Mouse (Mus musculus) megakaryocyte, embryonic 14.5 days (primary cell): ENCODE results near the gene Prr23a2.

Experiments used
- FLI1 ChIP-seq: IDR thresholded peaks from 2 replicates; pipeline ENCODE4 v1.6.1; 2012; ENCODE audit warnings: low read length, inconsistent platforms, mixed read lengths
- GATA1 ChIP-seq: IDR thresholded peaks from 3 replicates; pipeline ENCODE4 v1.6.1; 2012; ENCODE audit warnings: mixed read lengths, low read length, inconsistent platforms, borderline replicate concordance

- no peak for TF ChIP-seq GATA1
- no peak for TF ChIP-seq FLI1
Observed at GRCm38 (mm10) chr9:98820461-98820860, 35.8 kb upstream of the Prr23a2 start.
